Mouse (Mus musculus) small intestine, adult 10 weeks (tissue): Measurements from ENCODE around the gene Trnp1. TPM values are rescaled to one million over a fixed set of nuclear protein-coding genes. Genes with fewer than 3 reads are reported as not detected.

Experiments used
- polyA plus RNA-seq: library from polyadenylated mRNA; stranded (reverse); fragments of 350-450 nt; fragmentation: Illumina TruSeq; extraction: RNeasy Lipid Tissue Mini Kit (QIAGEN cat#74804); gene quantifications from one replicate; pipeline ENCODE4 v1.2.3, GENCODE M21; 2014; ENCODE audit warnings: low replicate concordance

The Trnp1 gene
- 1.0 TPM for polyA plus RNA-seq

GRCm38 (mm10) chr4:133498160-133498724 is at the start of gene Trnp1:
Gene Trnp1, minus strand, starts transcription at chr4:133498550.

GRCm38 (mm10) chr4:133545272-133546231 is 47.2 kb upstream of the Trnp1 start, which contains the start of gene Nudc:
Gene Nudc, minus strand, starts transcription at chr4:133545996.

GRCm38 (mm10) chr4:133518601-133519368 is 20.4 kb upstream of the Trnp1 start, which contains the start of gene Kdf1:
Gene Kdf1, plus strand, starts transcription at chr4:133518963.

GRCm38 (mm10) chr4:133479458-133480184 is 18.7 kb downstream of the Trnp1 start, which contains the start of gene Tent5b:
Gene Tent5b, plus strand, starts transcription at chr4:133480132.

Other genes with a start within 250 kb of the Trnp1 start
- gene Sytl1, start 235.4 kb downstream of the Trnp1 start, polyA plus RNA-seq = not detected
- gene Tmem222, start 220.8 kb downstream of the Trnp1 start, polyA plus RNA-seq = not detected
- 3.7 TPM for gene Wdtc1, start 145.1 kb downstream of the Trnp1 start, polyA plus RNA-seq
- gene Slc9a1, start 128.8 kb downstream of the Trnp1 start, polyA plus RNA-seq = 0.97 TPM
- not detected for gene Tent5b, start 18.4 kb downstream of the Trnp1 start, polyA plus RNA-seq
- gene Kdf1, start 20.4 kb upstream of the Trnp1 start, polyA plus RNA-seq = 1.6 TPM
- 6.8 TPM for gene Nudc, start 47.4 kb upstream of the Trnp1 start, polyA plus RNA-seq
- gene Nr0b2, start 54.8 kb upstream of the Trnp1 start, polyA plus RNA-seq = not detected
- gene Gpatch3, start 76.2 kb upstream of the Trnp1 start, polyA plus RNA-seq = not detected
- gene Gpn2, start 85.8 kb upstream of the Trnp1 start, polyA plus RNA-seq = not detected
- gene Sfn, start 103.6 kb upstream of the Trnp1 start, polyA plus RNA-seq = 0.45 TPM
- 1.9 TPM for gene Zdhhc18, start 151.6 kb upstream of the Trnp1 start, polyA plus RNA-seq
- gene Pigv, start 174.1 kb upstream of the Trnp1 start, polyA plus RNA-seq = 3.0 TPM